Mouse (Mus musculus): Measurements from ENCODE around the gene 1300017J02Rik. TPM values are rescaled to one million over a fixed set of nuclear protein-coding genes. Genes with fewer than 3 reads are reported as not detected.
"Not testable (repeated sequence)": the region's sequence is repeated elsewhere in the genome, so short reads cannot be mapped to it uniquely, and the experiment has no call there.

The 1300017J02Rik gene
- total RNA-seq (2017) = 3.7 and 4.2 TPM in 2 replicates

GRCm38 (mm10) chr9:103304927-103305326, at the start of gene 1300017J02Rik, which contains the start of gene Topbp1:
1300017J02Rik (minus strand) TSS chr9:103305082.
Topbp1 (plus strand) TSS chr9:103305215.
- peak; percentile 93 for ATAC-seq (replicated peaks; ENCODE audit: low read depth, poor library complexity, severe bottlenecking)

GRCm38 (mm10) chr9:103353500-103354260, 48.8 kb upstream of the 1300017J02Rik start:
- ATAC-seq (replicated peaks; ENCODE audit: low read depth, poor library complexity, severe bottlenecking) = not testable (repeated sequence)

- no peak for ATAC-seq (replicated peaks; ENCODE audit: low read depth, poor library complexity, severe bottlenecking)
Observed at GRCm38 (mm10) chr9:103348791-103349190, 43.9 kb upstream of the 1300017J02Rik start.

GRCm38 (mm10) chr9:103347996-103348490, 43.2 kb upstream of the 1300017J02Rik start:
- ATAC-seq (replicated peaks; ENCODE audit: low read depth, poor library complexity, severe bottlenecking) = no peak

GRCm38 (mm10) chr9:103347045-103347444, 42.2 kb upstream of the 1300017J02Rik start:
- peak; percentile 85 for ATAC-seq (replicated peaks; ENCODE audit: low read depth, poor library complexity, severe bottlenecking)

GRCm38 (mm10) chr9:103336912-103337311, 32.0 kb upstream of the 1300017J02Rik start:
- ATAC-seq (replicated peaks; ENCODE audit: low read depth, poor library complexity, severe bottlenecking) = 0 out of 2 replicates have a peak, but pooled peaks have one; percentile 45

GRCm38 (mm10) chr9:103332663-103333062, 27.8 kb upstream of the 1300017J02Rik start:
- ATAC-seq (replicated peaks; ENCODE audit: low read depth, poor library complexity, severe bottlenecking) = peak; percentile 43

GRCm38 (mm10) chr9:103326449-103326848, 21.6 kb upstream of the 1300017J02Rik start:
- peak; percentile 93 for ATAC-seq (replicated peaks; ENCODE audit: low read depth, poor library complexity, severe bottlenecking)

- no peak for ATAC-seq (replicated peaks; ENCODE audit: low read depth, poor library complexity, severe bottlenecking)
Observed at GRCm38 (mm10) chr9:103324678-103325077, 19.8 kb upstream of the 1300017J02Rik start.

- ATAC-seq (replicated peaks; ENCODE audit: low read depth, poor library complexity, severe bottlenecking) = no peak
Observed at GRCm38 (mm10) chr9:103309832-103310231, 5.0 kb upstream of the 1300017J02Rik start.

GRCm38 (mm10) chr9:103305332-103306041, 605 bp upstream of the 1300017J02Rik start:
- ATAC-seq (replicated peaks; ENCODE audit: low read depth, poor library complexity, severe bottlenecking) = peak; percentile 19; the same call in 1 of the 2 replicates

GRCm38 (mm10) chr9:103302666-103303065, 2.2 kb downstream of the 1300017J02Rik start:
- peak; percentile 57 for ATAC-seq (replicated peaks; ENCODE audit: low read depth, poor library complexity, severe bottlenecking)

- no peak for ATAC-seq (replicated peaks; ENCODE audit: low read depth, poor library complexity, severe bottlenecking)
Observed at GRCm38 (mm10) chr9:103302239-103302638, 2.6 kb downstream of the 1300017J02Rik start.

- no peak for ATAC-seq (replicated peaks; ENCODE audit: low read depth, poor library complexity, severe bottlenecking)
Observed at GRCm38 (mm10) chr9:103301086-103301485, 3.8 kb downstream of the 1300017J02Rik start.

GRCm38 (mm10) chr9:103294507-103294906, 10.4 kb downstream of the 1300017J02Rik start:
- ATAC-seq (replicated peaks; ENCODE audit: low read depth, poor library complexity, severe bottlenecking) = no peak

- no peak for ATAC-seq (replicated peaks; ENCODE audit: low read depth, poor library complexity, severe bottlenecking)
Observed at GRCm38 (mm10) chr9:103288489-103289180, 16.2 kb downstream of the 1300017J02Rik start.

- peak; percentile 85 for ATAC-seq (replicated peaks; ENCODE audit: low read depth, poor library complexity, severe bottlenecking)
Observed at GRCm38 (mm10) chr9:103287840-103288488, 16.9 kb downstream of the 1300017J02Rik start.

GRCm38 (mm10) chr9:103286901-103287422, 17.9 kb downstream of the 1300017J02Rik start:
- ATAC-seq (replicated peaks; ENCODE audit: low read depth, poor library complexity, severe bottlenecking) = no peak

GRCm38 (mm10) chr9:103286396-103286795, 18.5 kb downstream of the 1300017J02Rik start:
- no peak for ATAC-seq (replicated peaks; ENCODE audit: low read depth, poor library complexity, severe bottlenecking)

All from common myeloid progenitor, adult 5-6 weeks (primary cell).